Mouse (Mus musculus): ENCODE measurements around the gene Mmp9. TPM values are rescaled to one million over a fixed set of nuclear protein-coding genes. Genes with fewer than 3 reads are reported as not detected.

The Mmp9 gene
- polyA plus RNA-seq (2015; fragmentation: Nextera tagmentation; extraction: Ambion mirVana), result 23.8 and 25.6 TPM in 2 replicates

GRCm38 (mm10) chr2:164940140-164940830 lies at the start of gene Mmp9:
TSS of gene Mmp9 (plus strand) at chr2:164940780.
- WGBS, result 28% methylated on average over 10 of the region's 10 CpGs
- no peak for ATAC-seq (ENCODE audit: low FRiP score)
- 0 out of 2 replicates have a peak within 1 kb of the TSS, but pooled peaks have one; percentile 54 for H3K9ac ChIP-seq (replicated peaks)

GRCm38 (mm10) chr2:164891056-164891834 lies 49.3 kb upstream of the Mmp9 start:
- H3K9me3 ChIP-seq (replicated peaks), result no peaks in the 10 kb centered on the region
- ATAC-seq (ENCODE audit: low FRiP score), result no peak
- H3K4me2 ChIP-seq, result no peak overlapping the region
- H3K4me1 ChIP-seq, result no peaks in the 10 kb centered on the region
- 86% methylated on average over 13 of the region's 13 CpGs for WGBS
- H3K4me3 ChIP-seq (replicated peaks), result no peak overlapping the region
- H3K27me3 ChIP-seq (replicated peaks), result no peaks in the 10 kb centered on the region
- H3K27ac ChIP-seq (replicated peaks), result no peak overlapping the region
- H3K9ac ChIP-seq (replicated peaks), result no peak overlapping the region
- peaks cover 99% of the 10 kb centered on the region for H3K36me3 ChIP-seq

More at GRCm38 (mm10) chr2:164940140-164940830, at the start of gene Mmp9:
- H3K4me1 ChIP-seq, result peaks cover 28% of the 10 kb centered on the region
- 0 out of 2 replicates have a peak, but pooled peaks cover 3% of the 10 kb centered on the region for H3K27me3 ChIP-seq (replicated peaks)
- H3K4me2 ChIP-seq, result peak within 1 kb of the TSS; percentile 67; the same call in 1 of the 2 replicates
- peak within 1 kb of the TSS; percentile 85 for H3K27ac ChIP-seq (replicated peaks)
- no peaks in the 10 kb centered on the region for H3K36me3 ChIP-seq
- no peaks in the 10 kb centered on the region for H3K9me3 ChIP-seq (replicated peaks)
- H3K4me3 ChIP-seq (replicated peaks), result no peak within 1 kb of the TSS

GRCm38 (mm10) chr2:164891908-164892695 lies 48.5 kb upstream of the Mmp9 start:
- 76% methylated on average over 15 of the region's 15 CpGs for WGBS
- no peak for ATAC-seq (ENCODE audit: low FRiP score)
- no peak overlapping the region for H3K27ac ChIP-seq (replicated peaks)
- no peak overlapping the region for H3K4me3 ChIP-seq (replicated peaks)
- no peak overlapping the region for H3K4me2 ChIP-seq
- no peaks in the 10 kb centered on the region for H3K27me3 ChIP-seq (replicated peaks)
- no peaks in the 10 kb centered on the region for H3K9me3 ChIP-seq (replicated peaks)
- no peak overlapping the region for H3K9ac ChIP-seq (replicated peaks)
- H3K4me1 ChIP-seq, result no peaks in the 10 kb centered on the region
- peaks cover 97% of the 10 kb centered on the region for H3K36me3 ChIP-seq

- H3K4me1 ChIP-seq, result no peaks in the 10 kb centered on the region
- H3K4me3 ChIP-seq (replicated peaks), result no peak overlapping the region
- no peak overlapping the region for H3K27ac ChIP-seq (replicated peaks)
- no peak overlapping the region for H3K9ac ChIP-seq (replicated peaks)
- no peaks in the 10 kb centered on the region for H3K9me3 ChIP-seq (replicated peaks)
- H3K27me3 ChIP-seq (replicated peaks), result no peaks in the 10 kb centered on the region
- no peak for ATAC-seq (ENCODE audit: low FRiP score)
- no peak overlapping the region for H3K4me2 ChIP-seq
- H3K36me3 ChIP-seq, result peaks cover 97% of the 10 kb centered on the region
- 88% methylated on average over 6 of the region's 6 CpGs for WGBS
These were observed 47.8 kb upstream of the Mmp9 start for GRCm38 (mm10) chr2:164892696-164893216.

- 62% methylated on average over 5 of the region's 5 CpGs for WGBS
These were observed 46.5 kb upstream of the Mmp9 start for GRCm38 (mm10) chr2:164894048-164894447.

GRCm38 (mm10) chr2:164894644-164895043 lies 45.9 kb upstream of the Mmp9 start:
- ATAC-seq (ENCODE audit: low FRiP score), result no peak

More at GRCm38 (mm10) chr2:164894048-164894447, 46.5 kb upstream of the Mmp9 start:
- no peak overlapping the region for H3K27ac ChIP-seq (replicated peaks)
- H3K4me1 ChIP-seq, result no peaks in the 10 kb centered on the region
- H3K9ac ChIP-seq (replicated peaks), result no peak overlapping the region
- no peak overlapping the region for H3K4me3 ChIP-seq (replicated peaks)
- ATAC-seq (ENCODE audit: low FRiP score), result no peak
- H3K36me3 ChIP-seq, result peaks cover 97% of the 10 kb centered on the region
- H3K4me2 ChIP-seq, result no peak overlapping the region
- H3K9me3 ChIP-seq (replicated peaks), result no peaks in the 10 kb centered on the region
- H3K27me3 ChIP-seq (replicated peaks), result no peaks in the 10 kb centered on the region

GRCm38 (mm10) chr2:164895885-164896284 lies 44.7 kb upstream of the Mmp9 start:
- H3K27ac ChIP-seq (replicated peaks), result no peak overlapping the region
- H3K4me1 ChIP-seq, result no peaks in the 10 kb centered on the region
- H3K36me3 ChIP-seq, result peaks cover 97% of the 10 kb centered on the region
- 97% methylated on average over 6 of the region's 6 CpGs for WGBS
- no peak overlapping the region for H3K4me3 ChIP-seq (replicated peaks)
- H3K27me3 ChIP-seq (replicated peaks), result no peaks in the 10 kb centered on the region
- H3K4me2 ChIP-seq, result no peak overlapping the region
- H3K9me3 ChIP-seq (replicated peaks), result no peaks in the 10 kb centered on the region
- no peak for ATAC-seq (ENCODE audit: low FRiP score)
- no peak overlapping the region for H3K9ac ChIP-seq (replicated peaks)

More at GRCm38 (mm10) chr2:164894644-164895043, 45.9 kb upstream of the Mmp9 start:
- no peak overlapping the region for H3K4me2 ChIP-seq
- H3K36me3 ChIP-seq, result peaks cover 97% of the 10 kb centered on the region
- WGBS, result 81% methylated on average over 1 of the region's 1 CpGs
- no peak overlapping the region for H3K27ac ChIP-seq (replicated peaks)
- no peaks in the 10 kb centered on the region for H3K27me3 ChIP-seq (replicated peaks)
- H3K9me3 ChIP-seq (replicated peaks), result no peaks in the 10 kb centered on the region
- H3K4me3 ChIP-seq (replicated peaks), result no peak overlapping the region
- H3K9ac ChIP-seq (replicated peaks), result no peak overlapping the region
- H3K4me1 ChIP-seq, result no peaks in the 10 kb centered on the region

GRCm38 (mm10) chr2:164898008-164898407 lies 42.6 kb upstream of the Mmp9 start:
- ATAC-seq (ENCODE audit: low FRiP score), result no peak
- no peak overlapping the region for H3K27ac ChIP-seq (replicated peaks)
- no peak overlapping the region for H3K4me2 ChIP-seq
- no peak overlapping the region for H3K4me3 ChIP-seq (replicated peaks)
- no peaks in the 10 kb centered on the region for H3K27me3 ChIP-seq (replicated peaks)
- H3K36me3 ChIP-seq, result peaks cover 97% of the 10 kb centered on the region
- no peaks in the 10 kb centered on the region for H3K4me1 ChIP-seq
- 96% methylated on average over 7 of the region's 7 CpGs for WGBS
- no peak overlapping the region for H3K9ac ChIP-seq (replicated peaks)
- H3K9me3 ChIP-seq (replicated peaks), result no peaks in the 10 kb centered on the region

GRCm38 (mm10) chr2:164899034-164899433 lies 41.5 kb upstream of the Mmp9 start:
- H3K4me2 ChIP-seq, result no peak overlapping the region
- no peaks in the 10 kb centered on the region for H3K27me3 ChIP-seq (replicated peaks)
- H3K9me3 ChIP-seq (replicated peaks), result no peaks in the 10 kb centered on the region
- H3K4me3 ChIP-seq (replicated peaks), result no peak overlapping the region
- peaks cover 95% of the 10 kb centered on the region for H3K36me3 ChIP-seq
- WGBS, result 96% methylated on average over 15 of the region's 15 CpGs
- H3K9ac ChIP-seq (replicated peaks), result no peak overlapping the region
- no peak overlapping the region for H3K27ac ChIP-seq (replicated peaks)
- no peaks in the 10 kb centered on the region for H3K4me1 ChIP-seq
- ATAC-seq (ENCODE audit: low FRiP score), result no peak

GRCm38 (mm10) chr2:164899723-164900459 lies 40.7 kb upstream of the Mmp9 start:
- Histone ChIP-seq H3K27me3 (replicated peaks) (no peaks in the 10 kb centered on the region), H3K36me3 (peaks cover 96% of the 10 kb centered on the region)

GRCm38 (mm10) chr2:164901380-164901779 lies 39.2 kb upstream of the Mmp9 start:
- Histone ChIP-seq H3K4me2 (no peak overlapping the region), H3K9ac (replicated peaks) (no peak overlapping the region), H3K4me3 (replicated peaks) (no peak overlapping the region), H3K27ac (replicated peaks) (no peak overlapping the region), H3K27me3 (replicated peaks) (no peaks in the 10 kb centered on the region), H3K36me3 (peaks cover 96% of the 10 kb centered on the region), H3K4me1 (no peaks in the 10 kb centered on the region), H3K9me3 (replicated peaks) (no peaks in the 10 kb centered on the region)
- WGBS, result 93% methylated on average over 13 of the region's 13 CpGs
- ATAC-seq (ENCODE audit: low FRiP score), result no peak

More at GRCm38 (mm10) chr2:164899723-164900459, 40.7 kb upstream of the Mmp9 start:
- ATAC-seq (ENCODE audit: low FRiP score), result no peak
- Histone ChIP-seq H3K9me3 (replicated peaks) (no peaks in the 10 kb centered on the region), H3K27ac (replicated peaks) (no peak overlapping the region), H3K4me1 (no peaks in the 10 kb centered on the region), H3K4me2 (no peak overlapping the region), H3K4me3 (replicated peaks) (no peak overlapping the region), H3K9ac (replicated peaks) (no peak overlapping the region)
- WGBS, result 94% methylated on average over 16 of the region's 16 CpGs

Data from neural tube, embryonic 15.5 days (tissue).